Comparison of ENCODE assay signal across 8 mouse cellular contexts in genomic region chr5:24100810-24101311, GRCm38 (mm10). TPM values are rescaled to one million over a fixed set of nuclear protein-coding genes. Genes with fewer than 3 reads are reported as not detected.
DNase-seq lines count a peak whose midpoint lies in the region; ATAC-seq and TF ChIP-seq lines count a peak whose summit lies in the region.

No protein-coding gene starts in this region.

- H3K36me3 ChIP-seq in limb, embryonic 11.5 days (ENCODE audit: control insufficient read depth, insufficient read depth, low read length), result no peaks in the 10 kb centered on the region
- no peaks in the 10 kb centered on the region for H3K36me3 ChIP-seq in midbrain, embryonic 12.5 days
- no peaks in the 10 kb centered on the region for H3K36me3 ChIP-seq in small intestine, adult 2 months (ENCODE audit: control insufficient read depth, insufficient read depth, low read length)

- H3K4me2 ChIP-seq in limb, embryonic 11.5 days (ENCODE audit: low read depth, severe bottlenecking), result peak overlapping the region; percentile 70
- H3K4me2 ChIP-seq in midbrain, embryonic 12.5 days (replicated peaks), result peak overlapping the region; percentile 65

- H3K27ac ChIP-seq in limb, embryonic 11.5 days (replicated peaks; ENCODE audit: low read depth, low read length), result peak overlapping the region; percentile 48; the same call in 1 of the 2 replicates
- H3K27ac ChIP-seq in midbrain, embryonic 12.5 days (replicated peaks), result peak overlapping the region; percentile 96
- no peak overlapping the region; the same call in 1 of the 2 replicates for H3K27ac ChIP-seq in small intestine, adult 2 months (ENCODE audit: insufficient read depth, low read depth, low read length)

- no peaks in the 10 kb centered on the region for H3K9me3 ChIP-seq in limb, embryonic 11.5 days (ENCODE audit: control insufficient read depth, low read length)
- H3K9me3 ChIP-seq in midbrain, embryonic 12.5 days, result no peaks in the 10 kb centered on the region

- peak; percentile 97 for DNase-seq in heart, adult 11 months
- no peak for DNase-seq in heart, adult 8-10 months (ENCODE audit: low spot score)
- peak; percentile 77 for DNase-seq in embryo, embryonic 9.5 days (ENCODE audit: extremely low spot score)
- peak; percentile 53 for DNase-seq in kidney, adult 18-20 months
- DNase-seq in limb, embryonic 11.5 days (ENCODE audit: low spot score), result peak; percentile 76

- H3K4me3 ChIP-seq in limb, embryonic 11.5 days (ENCODE audit: low read depth, low read length), result peak overlapping the region; percentile 70
- H3K4me3 ChIP-seq in midbrain, embryonic 12.5 days, result peak overlapping the region; percentile 88
- H3K4me3 ChIP-seq in small intestine, adult 2 months (ENCODE audit: low read depth, low read length), result peak overlapping the region; percentile 80

- no peak for TF ChIP-seq CTCF in small intestine, adult 2 months (IDR thresholded peaks at IDR 0.05; ENCODE audit: extremely low read depth, insufficient read length, insufficient replicate concordance, low read depth, low read length)

- no peak for TF ChIP-seq POLR2A in small intestine, adult 2 months (IDR thresholded peaks at IDR 0.05; ENCODE audit: low read depth, low read length)

- WGBS in limb, embryonic 11.5 days, result under 1% methylated on average over 27 of the region's 46 CpGs
- 0% methylated on average over 26 of the region's 46 CpGs for WGBS in midbrain, embryonic 12.5 days
- under 1% methylated on average over 44 of the region's 46 CpGs for WGBS in small intestine, adult 2 months

- no peaks in the 10 kb centered on the region for H3K4me1 ChIP-seq in limb, embryonic 11.5 days (ENCODE audit: control insufficient read depth, insufficient read depth, low read length)
- peaks cover 23% of the 10 kb centered on the region for H3K4me1 ChIP-seq in midbrain, embryonic 12.5 days
- H3K4me1 ChIP-seq in small intestine, adult 2 months (ENCODE audit: control insufficient read depth, insufficient read depth, insufficient read length, low read length), result no peaks in the 10 kb centered on the region

- peak; percentile 84 for ATAC-seq in granulocyte monocyte progenitor cell, adult 5-6 weeks (replicated peaks; ENCODE audit: poor library complexity, severe bottlenecking)
- peak; percentile 77 for ATAC-seq in limb, embryonic 11.5 days (ENCODE audit: insufficient number of reproducible peaks, low FRiP score, low TSS enrichment, low read depth)
- peak; percentile 82 for ATAC-seq in midbrain, embryonic 12.5 days (ENCODE audit: low FRiP score, low read depth)

- peak overlapping the region; percentile 85 for H3K9ac ChIP-seq in limb, embryonic 11.5 days (ENCODE audit: low read length)
- H3K9ac ChIP-seq in midbrain, embryonic 12.5 days (replicated peaks), result peak overlapping the region; percentile 95

- H3K27me3 ChIP-seq in limb, embryonic 11.5 days (ENCODE audit: control insufficient read depth, insufficient read depth, low read length), result no peaks in the 10 kb centered on the region
- H3K27me3 ChIP-seq in midbrain, embryonic 12.5 days, result no peaks in the 10 kb centered on the region
- H3K27me3 ChIP-seq in small intestine, adult 2 months (ENCODE audit: control insufficient read depth, insufficient read depth, low read length), result no peaks in the 10 kb centered on the region

RNA-seq across cellular contexts. Expression of gene Klhl7, which starts 0.5 kb away (rescaled TPM):
- total RNA-seq in heart, adult 8-10 months (2022), result 10 to 100 TPM; 44.2 to 57.4 (median 49.0) TPM
- 10.5 and 21.3 TPM in 2 replicates for total RNA-seq in granulocyte monocyte progenitor cell, adult 5-6 weeks (2014; fragmentation: Nextera tagmentation)
- 14.5 and 17.8 TPM in 2 replicates for total RNA-seq in granulocyte monocyte progenitor cell, adult 5-6 weeks (2017)
- polyA plus RNA-seq in limb, embryonic 11.5 days (2014; fragmentation: Nextera tagmentation; extraction: Ambion mirVana), result 59.5 and 60.0 TPM in 2 replicates
- polyA plus RNA-seq in midbrain, embryonic 12.5 days (2016; fragmentation: Nextera tagmentation; extraction: Ambion mirVana), result 130 and 144 TPM in 2 replicates
- 0.09 and 0.28 TPM in 2 replicates for polyA plus RNA-seq in small intestine, adult 2 months (2012; rRNA removed)

Comparison
In these comparisons a context has a peak if more than half of its experiments do, and no peak if none do; other contexts are left out.
1. RNA of gene Klhl7, which starts 0.5 kb away (polyA plus RNA-seq): 130 to 144 TPM in midbrain, embryonic 12.5 days and 59.5 to 60.0 TPM in limb, embryonic 11.5 days; 0.09 to 0.28 TPM in small intestine, adult 2 months; every median in the first group is over 10 times any median in the second.
2. Peak in every context shown above with its lines, with median percentiles within 50 percentile points of each other: ATAC-seq and H3K4me3 ChIP-seq.